Mouse (Mus musculus) macrophage (primary cell): ENCODE results near the gene Gabrg3. TPM values are rescaled to one million over a fixed set of nuclear protein-coding genes. Genes with fewer than 3 reads are reported as not detected.

Source experiments
- H3K27ac ChIP-seq: fragments of 350-480 bp; formaldehyde crosslinking; 2 replicates; pipeline ENCODE4 v1.9.0; 2021
- H3K36me3 ChIP-seq: fragments of 350-480 bp; formaldehyde crosslinking; 2 replicates; pipeline ENCODE4 v1.9.0; 2021; ENCODE audit errors: inconsistent target
- H3K4me3 ChIP-seq: fragments of 350-480 bp; formaldehyde crosslinking; 2 replicates; pipeline ENCODE4 v1.9.0; 2021; ENCODE audit errors: inconsistent target
- H3K79me2 ChIP-seq: fragments of 350-480 bp; formaldehyde crosslinking; 2 replicates; pipeline ENCODE4 v1.9.0; 2021; ENCODE audit errors: inconsistent target
- WGBS: methylation state at CpG from one replicate; pipeline ENCODE4 v1.1.7; 2026; ENCODE audit warnings: inconsistent platforms; ENCODE audit not compliant: missing documents; 5-methylcytosine and 5-hydroxymethylcytosine counted together
- polyA plus RNA-seq: library from polyadenylated mRNA; stranded (reverse); fragments of 250-400 nt; gene quantifications from 3 replicates; pipeline ENCODE4 v1.2.4, GENCODE M21; 2018; ENCODE audit warnings: inconsistent platforms

Gene Gabrg3
- polyA plus RNA-seq, 1 experiment from 2014 or later = not detected

DNA sequence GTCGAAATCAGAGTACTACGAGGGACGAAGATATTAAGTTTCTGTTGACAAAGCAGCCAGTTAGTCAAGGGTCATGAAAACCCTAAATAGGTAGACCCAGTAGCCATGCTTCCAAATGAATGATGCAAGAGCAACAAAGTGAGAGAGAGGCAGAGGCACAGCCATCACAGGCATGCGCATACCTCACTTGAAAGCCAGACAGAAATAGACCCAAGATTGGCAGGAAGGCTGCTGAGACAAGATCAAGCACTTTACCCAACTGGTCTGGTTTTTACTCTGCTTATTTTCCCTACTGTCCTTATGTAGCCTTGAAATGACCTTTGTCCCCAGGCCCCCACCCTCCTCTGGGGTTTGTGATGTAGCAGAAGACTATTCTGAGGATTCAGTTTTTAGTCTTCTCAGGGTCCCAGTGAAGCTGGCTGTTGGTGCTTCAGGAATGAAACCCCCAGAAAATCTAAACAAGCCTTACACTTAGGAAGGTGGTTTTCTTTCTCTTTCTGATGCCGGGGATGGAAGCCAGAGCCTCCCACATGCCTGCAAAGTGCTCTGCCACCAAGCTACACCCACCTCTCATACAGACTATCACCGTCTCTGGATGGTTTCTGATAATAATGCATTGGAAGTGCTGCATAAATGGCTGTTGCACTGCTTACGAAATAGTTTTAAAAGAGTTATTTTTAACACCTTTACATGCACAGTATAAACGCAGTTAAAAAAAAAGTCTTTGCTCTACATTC is 30.3 kb downstream of the Gabrg3 start:
- Histone ChIP-seq H3K79me2 (no peaks in the 10 kb centered on the region), H3K36me3 (no peaks in the 10 kb centered on the region), H3K4me3 (no peak overlapping the region), H3K27ac (no peak overlapping the region)
- 88% methylated on average over 8 of the region's 8 CpGs for WGBS

DNA sequence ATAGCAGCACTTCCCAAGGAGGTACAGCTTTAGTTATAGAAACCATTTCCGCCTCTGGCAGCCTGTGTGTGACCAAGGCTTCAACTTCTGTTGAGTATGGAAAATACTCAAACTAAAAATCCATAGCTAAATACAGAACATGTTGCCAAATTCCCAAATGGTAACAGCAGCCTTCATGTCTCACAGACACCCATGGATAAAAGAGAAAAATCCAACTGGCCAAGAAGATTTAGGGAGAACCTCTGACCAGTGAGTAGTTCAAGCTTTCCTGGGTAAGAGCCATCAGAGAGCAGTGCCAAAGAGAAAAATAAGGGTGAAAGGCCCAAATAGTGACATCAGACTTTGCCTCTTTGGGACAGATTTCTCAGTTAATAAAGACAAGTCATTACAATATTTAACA is 38.2 kb downstream of the Gabrg3 start:
- no peak overlapping the region for H3K27ac ChIP-seq
- WGBS = 65% methylated on average over 1 of the region's 1 CpGs
- no peak overlapping the region for H3K4me3 ChIP-seq
- H3K79me2 ChIP-seq = no peaks in the 10 kb centered on the region
- no peaks in the 10 kb centered on the region for H3K36me3 ChIP-seq

DNA sequence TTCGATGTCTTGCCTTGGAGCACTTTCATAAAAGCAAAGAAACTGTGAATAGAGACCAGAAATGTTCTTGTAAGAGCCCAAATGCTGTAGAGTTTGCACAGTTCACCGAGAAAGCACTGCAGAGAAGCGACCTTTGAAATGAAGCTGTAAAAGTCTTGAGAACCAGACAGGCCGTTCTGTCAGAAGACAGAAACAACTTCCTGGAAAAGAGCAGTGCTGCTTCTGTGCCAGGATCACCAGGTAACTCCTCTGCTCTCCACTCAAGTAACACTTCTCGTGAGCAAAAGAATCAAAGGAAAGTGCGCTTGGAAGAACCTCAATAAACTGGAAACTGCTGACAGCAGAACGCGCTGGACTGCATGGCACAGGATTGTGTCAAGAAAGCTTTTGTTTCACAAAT is 45.1 kb downstream of the Gabrg3 start:
- no peak overlapping the region for H3K27ac ChIP-seq
- H3K36me3 ChIP-seq = no peaks in the 10 kb centered on the region
- 67% methylated on average over 8 of the region's 8 CpGs for WGBS
- no peaks in the 10 kb centered on the region for H3K79me2 ChIP-seq
- no peak overlapping the region for H3K4me3 ChIP-seq

DNA sequence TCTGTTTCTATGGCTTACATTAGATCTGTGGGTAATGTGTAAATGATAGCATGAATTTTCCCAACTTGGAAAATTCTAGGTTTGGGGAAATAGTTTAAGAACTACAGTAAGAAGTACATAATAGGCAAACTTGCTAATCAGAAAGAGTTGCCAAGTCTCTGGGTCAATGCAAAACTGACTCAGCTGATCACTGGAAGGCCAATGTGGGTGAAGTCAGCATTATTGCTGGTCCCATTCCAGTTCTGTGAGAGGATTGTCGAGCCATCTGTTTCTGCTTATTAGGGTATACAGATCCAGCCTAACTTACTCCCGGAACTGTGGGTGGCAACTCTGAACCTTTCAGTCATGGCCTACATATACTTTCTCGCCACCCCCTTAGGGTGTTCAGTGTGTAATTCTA is 55.8 kb downstream of the Gabrg3 start:
- Histone ChIP-seq H3K79me2 (no peaks in the 10 kb centered on the region), H3K36me3 (no peaks in the 10 kb centered on the region), H3K4me3 (no peak overlapping the region), H3K27ac (no peak overlapping the region)
- 90% methylated on average over 3 of the region's 3 CpGs for WGBS

DNA sequence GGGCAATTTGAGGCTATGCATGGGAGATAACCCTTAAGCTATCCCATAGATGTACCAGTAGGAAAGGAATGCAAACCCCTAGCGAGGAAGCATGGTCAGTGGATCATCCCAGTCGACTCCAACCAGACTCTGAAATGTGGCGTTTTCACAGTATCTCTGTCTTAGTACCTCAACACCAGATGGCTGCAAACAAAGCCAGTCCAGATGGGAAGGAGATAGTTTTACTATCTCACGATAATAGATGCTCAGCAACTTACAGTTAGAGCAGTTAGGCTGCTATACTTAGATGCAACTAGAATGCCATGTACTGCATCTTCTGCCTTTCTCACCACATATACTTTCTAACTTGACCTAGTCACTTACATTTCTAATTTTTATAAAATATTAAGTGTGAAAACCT is 56.7 kb downstream of the Gabrg3 start:
- WGBS = 76% methylated on average over 4 of the region's 4 CpGs
- Histone ChIP-seq H3K4me3 (no peak overlapping the region), H3K79me2 (no peaks in the 10 kb centered on the region)

DNA sequence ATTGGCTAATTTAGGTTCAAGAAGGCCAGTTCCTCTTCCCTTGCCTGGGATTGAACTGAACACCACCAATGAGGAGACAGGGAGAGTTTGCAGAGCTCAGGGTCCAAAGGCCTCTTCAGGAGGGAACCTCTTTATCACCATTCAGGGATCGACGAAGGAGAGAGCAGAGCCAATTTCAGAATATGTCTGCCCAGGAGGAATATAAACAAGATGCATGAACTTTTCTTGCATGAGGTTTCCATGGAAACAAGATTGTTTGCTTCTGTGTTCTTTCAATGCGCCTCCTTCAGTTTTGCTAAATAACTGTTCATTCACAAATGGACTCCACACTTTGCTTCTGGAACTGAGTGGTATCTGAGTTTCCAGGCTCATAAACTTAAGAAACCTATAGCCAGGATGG is 62.5 kb downstream of the Gabrg3 start:
- no peaks in the 10 kb centered on the region for H3K79me2 ChIP-seq
- WGBS = 95% methylated on average over 3 of the region's 3 CpGs
- no peak overlapping the region for H3K4me3 ChIP-seq
- no peak overlapping the region for H3K27ac ChIP-seq
- H3K36me3 ChIP-seq = no peaks in the 10 kb centered on the region

More for the DNA sequence above, 56.7 kb downstream of the Gabrg3 start:
- Histone ChIP-seq H3K36me3 (no peaks in the 10 kb centered on the region), H3K27ac (no peak overlapping the region)

DNA sequence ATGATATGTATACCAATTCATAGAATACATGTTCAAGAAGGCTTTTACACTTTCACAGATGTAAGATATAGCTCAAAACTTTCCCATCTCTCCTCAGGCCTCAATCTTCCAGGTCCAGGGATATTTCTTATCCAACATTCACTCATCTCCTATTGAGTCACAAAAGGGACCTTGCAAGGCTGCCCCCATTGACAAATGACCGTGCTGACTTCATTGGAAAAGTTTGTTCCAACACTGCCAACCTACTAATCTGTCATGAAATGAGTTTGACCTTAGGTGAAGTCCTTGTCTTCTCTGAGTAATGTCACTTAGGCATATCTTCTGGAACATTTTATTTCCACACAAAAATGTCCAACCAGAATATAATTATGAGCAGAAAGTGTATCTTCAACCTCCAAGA is 64.9 kb downstream of the Gabrg3 start:
- no peak overlapping the region for H3K4me3 ChIP-seq
- 55% methylated on average over 1 of the region's 1 CpGs for WGBS
- H3K27ac ChIP-seq = no peak overlapping the region
- H3K79me2 ChIP-seq = no peaks in the 10 kb centered on the region
- H3K36me3 ChIP-seq = no peaks in the 10 kb centered on the region

DNA sequence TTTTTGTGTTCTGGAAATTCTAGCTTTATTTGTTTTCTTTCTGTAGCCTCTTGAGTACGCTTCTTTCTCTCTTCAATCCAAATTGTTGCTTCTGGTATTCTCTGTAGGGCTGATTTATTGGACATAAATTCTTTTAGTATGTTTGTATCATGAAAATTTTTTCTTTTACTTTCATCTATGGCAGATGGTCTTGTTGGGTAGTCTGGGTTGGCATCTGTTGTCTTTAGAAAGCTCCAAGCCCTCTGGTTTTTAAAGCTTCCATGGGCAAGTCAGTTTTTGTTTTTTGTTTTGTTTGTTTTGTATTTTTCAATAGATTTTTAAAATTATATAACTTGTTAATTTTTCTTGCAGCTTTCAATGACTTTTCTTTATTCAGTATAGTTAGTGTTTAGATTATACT is 72.0 kb downstream of the Gabrg3 start:
- H3K79me2 ChIP-seq = no peaks in the 10 kb centered on the region
- no peak overlapping the region for H3K27ac ChIP-seq
- no peak overlapping the region for H3K4me3 ChIP-seq
- H3K36me3 ChIP-seq = no peaks in the 10 kb centered on the region
- 50% methylated on average over 1 of the region's 1 CpGs for WGBS

DNA sequence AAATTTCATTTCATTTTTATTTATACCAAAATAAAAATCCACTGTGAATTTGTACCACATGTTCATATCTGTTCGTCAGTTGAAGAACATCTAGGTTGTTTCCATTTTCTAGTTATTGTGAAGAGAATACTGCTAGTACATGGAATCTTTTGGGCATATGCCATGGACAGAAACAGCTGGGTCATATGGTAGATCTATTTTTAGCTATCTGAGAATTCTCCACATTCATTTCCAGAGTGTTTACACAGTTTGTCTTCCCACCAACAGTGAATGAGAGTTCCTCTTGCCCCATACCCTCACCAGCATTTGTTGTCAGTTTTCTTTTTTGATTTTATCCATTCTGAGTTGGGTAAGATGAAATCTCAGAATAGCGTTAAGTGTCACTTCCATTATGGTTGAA is 75.0 kb downstream of the Gabrg3 start:
- Histone ChIP-seq H3K36me3 (no peaks in the 10 kb centered on the region), H3K4me3 (no peak overlapping the region), H3K27ac (no peak overlapping the region), H3K79me2 (no peaks in the 10 kb centered on the region)
- 92% methylated on average over 2 of the region's 2 CpGs for WGBS

DNA sequence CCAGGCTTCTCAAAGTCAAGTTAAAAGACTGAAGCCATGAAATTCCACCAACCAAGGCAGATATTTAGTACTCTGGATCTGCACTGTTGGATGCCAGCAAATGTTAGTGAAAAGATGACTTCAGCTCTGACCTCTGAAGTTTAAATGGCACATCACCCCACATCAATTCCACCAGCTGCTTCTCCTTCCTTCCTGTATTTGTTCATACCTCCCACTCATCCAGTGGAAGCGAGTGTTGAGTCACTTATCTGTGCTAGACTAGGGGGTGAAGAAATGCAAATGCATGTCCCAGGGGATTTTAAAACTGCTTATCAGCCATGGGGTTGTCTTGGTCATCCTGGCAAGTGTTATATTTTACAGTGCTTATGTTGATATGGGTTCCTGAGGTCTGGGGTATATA is 79.7 kb downstream of the Gabrg3 start:
- H3K36me3 ChIP-seq = no peaks in the 10 kb centered on the region
- no peak overlapping the region for H3K4me3 ChIP-seq
- no peaks in the 10 kb centered on the region for H3K79me2 ChIP-seq
- 45% methylated on average over 1 of the region's 1 CpGs for WGBS
- H3K27ac ChIP-seq = no peak overlapping the region

DNA sequence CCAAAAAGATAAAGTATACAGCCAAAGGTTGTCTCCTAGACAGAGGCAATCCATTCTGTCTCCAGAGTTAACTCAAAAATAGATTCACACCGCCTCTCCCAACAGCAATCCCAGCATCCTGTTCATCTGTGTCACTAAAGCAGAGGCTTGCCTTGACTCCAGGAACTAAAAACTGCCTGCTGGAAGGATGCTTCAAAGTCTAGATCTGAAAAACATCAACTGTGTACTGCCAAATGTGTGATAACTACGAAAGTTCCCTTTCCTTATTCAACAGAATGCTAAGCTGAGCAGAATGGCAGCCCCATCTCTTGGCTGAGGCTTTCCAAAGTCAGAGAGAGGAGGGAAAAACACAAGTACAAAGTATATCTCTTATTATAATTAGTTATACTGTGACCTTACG is 90.3 kb downstream of the Gabrg3 start:
- no peaks in the 10 kb centered on the region for H3K79me2 ChIP-seq
- no peaks in the 10 kb centered on the region for H3K36me3 ChIP-seq
- 72% methylated on average over 3 of the region's 3 CpGs for WGBS
- H3K27ac ChIP-seq = no peak overlapping the region
- H3K4me3 ChIP-seq = no peak overlapping the region

DNA sequence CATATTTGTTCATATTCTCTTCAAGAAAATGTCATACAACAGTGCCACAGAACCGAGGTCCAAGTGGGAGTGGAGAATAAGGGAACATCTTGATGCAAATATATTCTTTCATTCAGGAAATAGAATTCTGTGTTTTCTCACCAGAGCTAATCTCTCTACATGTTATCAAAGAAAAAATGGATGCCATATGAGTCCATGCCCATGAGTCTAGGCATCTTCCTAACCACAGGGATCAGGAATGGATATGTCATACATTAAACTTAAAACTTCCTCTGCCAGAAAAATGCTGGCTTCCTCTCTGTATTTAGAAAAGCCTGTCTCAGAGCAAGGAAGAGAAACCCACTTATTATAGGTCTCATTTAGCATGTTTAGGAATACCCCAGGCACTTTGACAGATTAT is 92.9 kb downstream of the Gabrg3 start:
- no peak overlapping the region for H3K27ac ChIP-seq
- H3K36me3 ChIP-seq = no peaks in the 10 kb centered on the region
- H3K4me3 ChIP-seq = no peak overlapping the region
- WGBS = 33% methylated on average over 1 of the region's 1 CpGs
- H3K79me2 ChIP-seq = no peaks in the 10 kb centered on the region

DNA sequence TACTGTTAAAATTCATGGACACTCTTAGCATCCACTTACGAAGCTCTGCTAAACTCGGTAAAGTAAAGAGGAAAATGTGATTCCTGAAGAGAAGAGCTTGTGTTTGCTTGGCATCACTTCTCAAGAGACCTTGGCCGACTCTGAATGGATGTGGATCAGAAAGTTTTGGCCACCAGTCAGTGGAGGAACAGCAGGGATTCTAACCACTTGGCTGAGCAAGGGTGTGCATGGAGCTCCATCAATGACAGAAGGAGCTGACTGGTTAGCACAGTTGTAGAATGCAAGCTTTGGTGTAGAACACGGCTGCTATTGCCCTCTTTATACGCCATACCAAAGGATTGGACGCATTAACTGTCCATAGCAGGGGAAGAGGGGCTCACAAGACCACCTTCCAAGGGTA is 93.4 kb downstream of the Gabrg3 start:
- Histone ChIP-seq H3K27ac (no peak overlapping the region), H3K4me3 (no peak overlapping the region), H3K79me2 (no peaks in the 10 kb centered on the region), H3K36me3 (no peaks in the 10 kb centered on the region)
- 85% methylated on average over 6 of the region's 6 CpGs for WGBS

DNA sequence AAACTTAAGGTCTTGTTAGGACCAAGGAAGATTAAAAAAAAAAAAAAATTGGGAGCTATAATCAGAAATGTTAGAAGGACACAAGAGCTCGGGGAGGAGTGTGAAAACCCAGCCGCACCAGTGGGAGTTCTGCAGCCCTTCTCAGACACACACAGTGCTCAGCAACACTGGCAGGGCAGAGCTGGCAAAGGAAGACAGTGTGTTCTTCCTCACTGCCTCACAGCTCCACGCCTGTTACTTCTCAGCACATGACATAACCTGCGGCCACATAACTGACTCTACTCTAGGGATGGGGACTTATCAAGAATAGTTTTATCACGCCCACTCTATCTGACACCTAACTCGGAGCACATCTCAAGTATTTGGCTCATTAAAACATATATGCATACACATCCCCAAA is 103.8 kb downstream of the Gabrg3 start:
- no peak overlapping the region for H3K4me3 ChIP-seq
- H3K27ac ChIP-seq = no peak overlapping the region
- no peaks in the 10 kb centered on the region for H3K36me3 ChIP-seq
- WGBS = 88% methylated on average over 6 of the region's 6 CpGs
- H3K79me2 ChIP-seq = no peaks in the 10 kb centered on the region

DNA sequence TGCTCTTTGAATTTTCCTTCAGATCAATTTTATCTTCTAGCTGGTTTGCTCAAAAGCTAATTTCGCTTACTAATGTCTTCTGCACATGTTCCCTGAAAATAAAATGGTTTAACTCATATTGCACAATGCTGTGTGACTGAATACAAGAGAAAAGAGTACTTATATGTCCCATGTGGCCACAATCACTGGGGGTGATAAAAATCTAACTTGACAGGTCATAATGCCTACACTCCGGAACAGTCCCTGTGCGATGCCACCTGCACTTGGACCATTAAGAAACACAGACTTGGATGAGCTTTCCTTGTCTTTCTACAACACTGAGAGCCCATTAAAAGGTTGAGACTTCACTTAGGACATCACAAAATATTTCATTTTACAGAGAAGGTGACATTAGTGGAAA is 108.1 kb downstream of the Gabrg3 start:
- 84% methylated on average over 3 of the region's 3 CpGs for WGBS
- no peak overlapping the region for H3K27ac ChIP-seq
- H3K36me3 ChIP-seq = no peaks in the 10 kb centered on the region
- no peak overlapping the region for H3K4me3 ChIP-seq
- no peaks in the 10 kb centered on the region for H3K79me2 ChIP-seq

DNA sequence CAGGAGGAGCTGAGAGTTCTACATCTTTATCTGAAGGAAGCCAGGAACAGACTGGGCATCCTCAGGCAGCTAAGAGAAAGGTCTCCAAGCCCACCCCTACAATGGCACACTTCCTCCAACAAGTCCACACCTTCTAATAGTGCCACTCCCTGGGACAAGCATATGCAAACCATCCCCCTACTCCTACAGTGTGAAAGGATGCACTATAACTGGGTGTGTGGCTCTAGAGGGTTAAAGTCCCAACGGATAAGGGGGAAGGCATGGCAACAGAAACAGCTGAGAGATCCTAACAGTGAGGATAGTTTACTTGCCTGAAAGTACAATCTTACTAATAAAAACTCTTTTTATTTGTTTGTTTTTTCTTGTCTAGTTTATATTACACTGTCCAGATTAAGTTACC is 126.8 kb downstream of the Gabrg3 start:
- no peaks in the 10 kb centered on the region for H3K79me2 ChIP-seq
- no peak overlapping the region for H3K4me3 ChIP-seq
- WGBS = 70% methylated on average over 1 of the region's 1 CpGs
- no peaks in the 10 kb centered on the region for H3K36me3 ChIP-seq
- H3K27ac ChIP-seq = no peak overlapping the region
